Mouse (Mus musculus): ENCODE measurements around the gene Pla2g4a. TPM values are rescaled to one million over a fixed set of nuclear protein-coding genes. Genes with fewer than 3 reads are reported as not detected.

The Pla2g4a gene
- polyA plus RNA-seq, 2 experiments, result 3.9 to 8.2 TPM

- Histone ChIP-seq H3K36me3 (replicated peaks; ENCODE audit: control insufficient read depth, insufficient read depth, low read depth) (no peaks in the 10 kb centered on the region), H3K4me2 (ENCODE audit: low read depth) (no peak overlapping the region), H3K4me3 (ENCODE audit: insufficient read depth in 1 of 2, low read depth in 2 of 2, low read length in 2 of 2) (no peak overlapping the region), H3K9me3 (ENCODE audit: control insufficient read depth, low read length) (no peaks in the 10 kb centered on the region), H3K27ac (no peak overlapping the region), H3K9ac (replicated peaks) (no peak overlapping the region), H3K4me1 (replicated peaks; ENCODE audit: control insufficient read depth in 2 of 2, insufficient read depth in 2 of 2, low read length in 1 of 2) (no peaks in the 10 kb centered on the region), H3K27me3 (ENCODE audit: control insufficient read depth, insufficient read depth, low read length) (no peaks in the 10 kb centered on the region)
- DNase-seq (ENCODE audit: low read depth in 3 of 3, low spot score in 3 of 3) (no peak), ATAC-seq (ENCODE audit: insufficient read depth) (no peak)
- TF ChIP-seq CTCF (IDR thresholded peaks at IDR 0.05; ENCODE audit: low read depth), result no peak
- WGBS (ENCODE audit: insufficient replicate concordance), result 65% methylated on average over 3 of the region's 3 CpGs
Observed at GRCm38 (mm10) chr1:149840312-149840930, 120.7 kb downstream of the Pla2g4a start.

- H3K4me3 ChIP-seq (ENCODE audit: insufficient read depth in 1 of 2, low read depth in 2 of 2, low read length in 2 of 2), result no peak overlapping the region
- no peaks in the 10 kb centered on the region for H3K36me3 ChIP-seq (replicated peaks; ENCODE audit: control insufficient read depth, insufficient read depth, low read depth)
- no peak overlapping the region for H3K27ac ChIP-seq
- DNase-seq (ENCODE audit: low read depth in 3 of 3, low spot score in 3 of 3) (no peak), ATAC-seq (ENCODE audit: insufficient read depth) (no peak)
- 67% methylated on average over 3 of the region's 3 CpGs for WGBS (ENCODE audit: insufficient replicate concordance)
- no peaks in the 10 kb centered on the region for H3K4me1 ChIP-seq (replicated peaks; ENCODE audit: control insufficient read depth in 2 of 2, insufficient read depth in 2 of 2, low read length in 1 of 2)
- H3K27me3 ChIP-seq (ENCODE audit: control insufficient read depth, insufficient read depth, low read length), result no peaks in the 10 kb centered on the region
- H3K9ac ChIP-seq (replicated peaks), result no peak overlapping the region
- H3K9me3 ChIP-seq (ENCODE audit: control insufficient read depth, low read length), result no peaks in the 10 kb centered on the region
- no peak overlapping the region for H3K4me2 ChIP-seq (ENCODE audit: low read depth)
- no peak for TF ChIP-seq EP300 (IDR thresholded peaks at IDR 0.05; ENCODE audit: low read depth)
- TF ChIP-seq CTCF (IDR thresholded peaks at IDR 0.05; ENCODE audit: low read depth), result no peak
Observed at GRCm38 (mm10) chr1:149836496-149836895, 124.6 kb downstream of the Pla2g4a start.

GRCm38 (mm10) chr1:149833876-149834275, 127.2 kb downstream of the Pla2g4a start:
- H3K36me3 ChIP-seq (replicated peaks; ENCODE audit: control insufficient read depth, insufficient read depth, low read depth), result no peaks in the 10 kb centered on the region
- TF ChIP-seq CTCF (IDR thresholded peaks at IDR 0.05; ENCODE audit: low read depth), result no peak
- TF ChIP-seq EP300 (IDR thresholded peaks at IDR 0.05; ENCODE audit: low read depth), result no peak
- no peak for ATAC-seq (ENCODE audit: insufficient read depth)
- no peak overlapping the region for H3K27ac ChIP-seq
- 65% methylated on average over 2 of the region's 2 CpGs for WGBS (ENCODE audit: insufficient replicate concordance)
- H3K4me3 ChIP-seq (ENCODE audit: insufficient read depth in 1 of 2, low read depth in 2 of 2, low read length in 2 of 2), result no peak overlapping the region
- no peak overlapping the region for H3K4me2 ChIP-seq (ENCODE audit: low read depth)
- H3K9ac ChIP-seq (replicated peaks), result no peak overlapping the region
- H3K4me1 ChIP-seq (replicated peaks; ENCODE audit: control insufficient read depth in 2 of 2, insufficient read depth in 2 of 2, low read length in 1 of 2), result no peaks in the 10 kb centered on the region
- H3K9me3 ChIP-seq (ENCODE audit: control insufficient read depth, low read length), result no peaks in the 10 kb centered on the region
- H3K27me3 ChIP-seq (ENCODE audit: control insufficient read depth, insufficient read depth, low read length), result no peaks in the 10 kb centered on the region
- DNase-seq (ENCODE audit: low read depth in 3 of 3, low spot score in 3 of 3), result no peak

- TF ChIP-seq CTCF (IDR thresholded peaks at IDR 0.05; ENCODE audit: low read depth) (peak; percentile 29; the same call in 1 of the 2 replicates), EP300 (IDR thresholded peaks at IDR 0.05; ENCODE audit: low read depth) (no peak)
- Histone ChIP-seq H3K4me1 (replicated peaks; ENCODE audit: control insufficient read depth in 2 of 2, insufficient read depth in 2 of 2, low read length in 1 of 2) (no peaks in the 10 kb centered on the region), H3K9me3 (ENCODE audit: control insufficient read depth, low read length) (no peaks in the 10 kb centered on the region), H3K36me3 (replicated peaks; ENCODE audit: control insufficient read depth, insufficient read depth, low read depth) (no peaks in the 10 kb centered on the region), H3K4me3 (ENCODE audit: insufficient read depth in 1 of 2, low read depth in 2 of 2, low read length in 2 of 2) (no peak overlapping the region), H3K4me2 (ENCODE audit: low read depth) (no peak overlapping the region), H3K27me3 (ENCODE audit: control insufficient read depth, insufficient read depth, low read length) (no peaks in the 10 kb centered on the region), H3K9ac (replicated peaks) (no peak overlapping the region), H3K27ac (no peak overlapping the region)
- whole genome bisulfite sequencing (ENCODE audit: insufficient replicate concordance), result 54% methylated on average over 2 of the region's 2 CpGs
- no peak for ATAC-seq (ENCODE audit: insufficient read depth)
- no peak for DNase-seq (ENCODE audit: low read depth in 3 of 3, low spot score in 3 of 3)
Observed at GRCm38 (mm10) chr1:149832952-149833351, 128.1 kb downstream of the Pla2g4a start.

- H3K4me2 ChIP-seq (ENCODE audit: low read depth), result no peak overlapping the region
- H3K27ac ChIP-seq, result no peak overlapping the region
- no peaks in the 10 kb centered on the region for H3K27me3 ChIP-seq (ENCODE audit: control insufficient read depth, insufficient read depth, low read length)
- H3K9me3 ChIP-seq (ENCODE audit: control insufficient read depth, low read length), result no peaks in the 10 kb centered on the region
- ATAC-seq (ENCODE audit: insufficient read depth) (no peak), DNase-seq (ENCODE audit: low read depth in 3 of 3, low spot score in 3 of 3) (no peak)
- TF ChIP-seq EP300 (IDR thresholded peaks at IDR 0.05; ENCODE audit: low read depth) (no peak), CTCF (IDR thresholded peaks at IDR 0.05; ENCODE audit: low read depth) (no peak)
- H3K36me3 ChIP-seq (replicated peaks; ENCODE audit: control insufficient read depth, insufficient read depth, low read depth), result no peaks in the 10 kb centered on the region
- no peak overlapping the region for H3K4me3 ChIP-seq (ENCODE audit: insufficient read depth in 1 of 2, low read depth in 2 of 2, low read length in 2 of 2)
- no peak overlapping the region for H3K9ac ChIP-seq (replicated peaks)
- no peaks in the 10 kb centered on the region for H3K4me1 ChIP-seq (replicated peaks; ENCODE audit: control insufficient read depth in 2 of 2, insufficient read depth in 2 of 2, low read length in 1 of 2)
- WGBS (ENCODE audit: insufficient replicate concordance), result 62% methylated on average over 1 of the region's 1 CpGs
Observed at GRCm38 (mm10) chr1:149832514-149832913, 128.6 kb downstream of the Pla2g4a start.
